Mouse (Mus musculus): ENCODE measurements around the gene Utp20.
"Not testable (repeated sequence)": the region's sequence is repeated elsewhere in the genome, so short reads cannot be mapped to it uniquely, and the experiment has no call there.

Utp20 gene

DNA sequence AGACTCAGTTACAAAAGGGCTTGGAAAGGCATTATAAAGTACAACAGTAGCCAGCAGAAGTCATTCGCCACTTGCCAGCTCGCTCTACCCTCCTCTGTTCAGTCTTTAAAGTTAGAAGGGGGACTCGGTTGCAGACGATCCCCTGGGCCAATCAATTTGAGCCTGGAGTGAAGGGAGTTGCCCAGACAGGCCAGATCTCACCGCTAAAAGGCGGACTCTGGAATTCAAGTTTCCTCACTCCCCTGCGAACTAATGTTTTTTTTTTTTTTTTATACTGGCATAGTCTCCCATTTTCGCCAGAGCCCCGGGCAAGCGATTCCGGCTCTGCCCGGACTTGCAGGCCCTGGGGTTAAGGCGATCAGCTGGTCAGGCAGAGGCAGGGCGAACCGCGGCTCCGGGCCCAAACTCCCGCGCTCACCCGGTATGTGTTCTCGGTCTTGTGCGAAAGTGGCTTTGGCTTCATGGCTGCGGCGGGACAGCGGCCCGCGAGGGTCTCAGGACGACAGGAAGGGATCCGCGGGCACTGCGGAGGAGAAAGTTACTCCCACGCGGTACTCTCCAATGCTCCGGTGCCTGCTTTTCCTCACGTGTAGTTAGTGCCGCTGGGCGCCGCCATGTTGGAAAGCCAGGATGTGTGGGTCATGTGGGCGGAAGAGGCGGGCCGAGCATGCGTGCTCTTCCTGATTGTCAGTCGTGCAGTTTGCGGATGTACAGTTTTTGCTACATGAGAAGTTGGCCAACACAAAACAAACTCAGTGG, at the start of gene Utp20:
Gene Utp20 (minus strand): TSS at position 617 of the 759 bp plus-strand sequence.
- peak; percentile 86 for DNase-seq (ENCODE audit: low read depth, low spot score)

DNA sequence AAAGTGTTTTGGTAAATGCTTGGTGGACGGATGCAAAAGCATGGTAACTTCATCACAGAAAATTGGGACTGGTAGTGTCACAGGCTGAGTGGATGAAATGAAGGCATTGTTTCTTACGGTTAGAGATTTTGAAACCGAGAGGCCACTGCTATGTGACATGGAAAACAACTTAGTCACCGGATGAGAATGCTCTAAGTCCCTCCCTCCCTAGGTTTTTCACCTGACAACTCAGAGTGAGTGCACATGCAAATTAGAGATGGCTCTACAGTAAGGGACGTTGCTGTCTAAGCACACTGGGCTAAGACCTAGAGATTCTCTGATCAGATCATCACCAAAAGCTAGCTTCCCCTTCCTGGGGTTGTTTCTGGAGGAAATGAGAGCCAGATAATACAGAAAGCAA, 48.3 kb upstream of the Utp20 start:
- DNase-seq (ENCODE audit: low read depth, low spot score) = no peak

DNA sequence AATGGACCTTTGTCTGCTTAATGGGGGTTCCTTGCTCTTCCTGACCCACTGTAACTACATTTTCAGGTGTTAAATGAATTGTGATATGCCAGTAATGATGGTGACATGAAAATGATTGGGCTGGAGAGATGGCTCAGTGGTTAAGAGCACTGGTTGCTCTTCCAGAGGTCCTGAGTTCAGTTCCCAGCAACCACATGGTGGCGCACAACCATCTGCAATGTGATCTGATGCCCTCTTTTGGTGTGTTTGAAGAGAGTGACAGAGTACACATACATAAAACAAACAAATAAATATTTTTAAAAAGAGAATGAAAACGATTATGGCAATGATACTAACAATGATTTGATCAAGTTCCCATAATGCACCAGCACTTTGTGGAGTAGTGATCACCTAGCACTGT, 39.4 kb upstream of the Utp20 start:
- DNase-seq (ENCODE audit: low read depth, low spot score) = no peak

DNA sequence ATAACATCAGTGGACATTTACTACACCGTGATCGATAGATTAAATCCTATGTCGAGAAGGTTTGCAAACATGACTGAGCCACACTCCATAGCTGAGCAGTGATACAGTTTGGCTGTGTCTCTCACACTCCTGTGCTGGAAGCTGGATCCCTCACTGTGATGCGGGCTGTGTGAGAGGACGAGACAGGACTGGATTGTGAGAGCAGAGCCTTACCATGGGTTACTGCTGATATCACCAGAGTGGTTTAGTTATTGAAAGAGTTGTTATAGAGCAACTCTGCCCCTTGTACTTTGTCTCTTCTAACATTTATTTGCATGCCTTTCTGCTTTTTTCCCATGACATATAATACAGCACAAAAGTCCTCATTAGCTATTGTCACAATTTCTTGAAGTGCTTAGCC, 35.7 kb upstream of the Utp20 start:
- DNase-seq (ENCODE audit: low read depth, low spot score) = no peak

DNA sequence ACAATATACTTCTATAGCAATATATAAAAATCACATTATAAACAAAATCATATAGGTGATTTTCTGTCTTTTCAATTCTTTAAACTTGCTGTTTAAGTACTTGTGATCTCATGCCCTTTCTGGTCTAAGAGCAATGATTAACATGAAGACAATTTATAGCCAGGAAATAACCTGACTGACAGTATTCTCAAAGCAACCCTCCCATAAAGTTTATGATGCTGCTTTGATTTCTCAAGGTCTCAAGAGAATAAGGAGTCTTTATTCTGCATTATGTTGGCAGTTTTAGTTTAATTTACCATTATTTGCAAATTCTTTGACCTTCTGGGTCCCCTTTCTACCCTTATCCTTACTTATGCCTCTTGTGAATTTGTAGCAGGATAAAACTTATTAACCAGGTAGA, 34.8 kb upstream of the Utp20 start:
- no peak for DNase-seq (ENCODE audit: low read depth, low spot score)

DNA sequence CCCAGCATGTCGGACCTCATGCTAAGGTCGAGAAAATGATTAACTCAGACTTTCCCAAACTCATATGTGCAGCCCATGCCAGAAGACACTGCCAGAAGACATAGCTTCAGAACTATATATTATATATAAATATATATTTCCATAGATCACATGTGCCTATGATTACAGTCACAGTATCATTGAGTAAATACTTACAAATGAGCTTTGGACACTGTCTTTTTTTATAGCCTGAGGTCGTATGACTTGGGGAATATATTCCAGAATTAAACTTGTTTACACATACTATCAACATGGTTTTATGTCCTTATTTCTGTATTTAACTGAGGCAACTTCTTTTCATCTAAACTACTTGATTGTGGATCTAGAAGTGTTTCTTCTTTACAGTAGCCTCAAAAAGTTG, 34.3 kb upstream of the Utp20 start:
- no peak for DNase-seq (ENCODE audit: low read depth, low spot score)

DNA sequence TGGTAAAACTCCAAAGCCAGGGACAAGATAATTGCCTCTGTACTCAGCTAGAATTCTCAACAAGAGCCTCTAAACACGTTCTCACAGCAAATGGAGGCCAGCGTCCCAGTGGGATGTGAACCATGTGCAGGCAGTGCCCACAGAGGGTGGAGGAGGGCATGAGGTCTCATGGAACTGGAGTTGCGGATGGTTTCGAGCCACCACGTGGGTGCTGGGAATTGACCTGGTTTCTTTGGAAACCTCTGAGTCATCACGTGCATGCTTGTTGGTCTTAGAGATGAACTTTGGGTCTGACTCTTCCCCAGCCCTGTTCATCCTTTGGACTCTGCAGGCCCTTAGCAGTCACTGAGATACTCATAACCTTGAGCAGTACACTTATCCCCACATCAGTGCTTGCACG, 26.7 kb upstream of the Utp20 start:
- DNase-seq (ENCODE audit: low read depth, low spot score) = no peak

DNA sequence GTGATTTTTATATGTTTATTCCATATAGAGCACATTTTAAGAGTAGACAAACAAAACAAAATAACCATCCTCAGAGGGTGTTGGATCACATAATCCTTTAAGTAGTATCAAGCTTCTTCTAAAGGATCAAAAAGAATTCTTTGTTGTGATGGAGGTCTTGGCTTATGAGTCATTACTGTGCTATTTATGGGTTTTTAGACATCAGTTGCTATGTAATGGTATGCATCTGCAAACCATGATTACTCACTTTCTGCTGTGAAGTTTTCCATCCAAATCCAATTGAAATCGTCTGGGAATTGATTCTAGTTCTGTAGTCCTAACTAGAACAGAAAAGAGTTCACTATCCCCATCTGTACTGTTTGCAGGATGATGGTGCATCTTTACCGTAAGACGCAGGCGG, 23.4 kb upstream of the Utp20 start:
- DNase-seq (ENCODE audit: low read depth, low spot score) = no peak

DNA sequence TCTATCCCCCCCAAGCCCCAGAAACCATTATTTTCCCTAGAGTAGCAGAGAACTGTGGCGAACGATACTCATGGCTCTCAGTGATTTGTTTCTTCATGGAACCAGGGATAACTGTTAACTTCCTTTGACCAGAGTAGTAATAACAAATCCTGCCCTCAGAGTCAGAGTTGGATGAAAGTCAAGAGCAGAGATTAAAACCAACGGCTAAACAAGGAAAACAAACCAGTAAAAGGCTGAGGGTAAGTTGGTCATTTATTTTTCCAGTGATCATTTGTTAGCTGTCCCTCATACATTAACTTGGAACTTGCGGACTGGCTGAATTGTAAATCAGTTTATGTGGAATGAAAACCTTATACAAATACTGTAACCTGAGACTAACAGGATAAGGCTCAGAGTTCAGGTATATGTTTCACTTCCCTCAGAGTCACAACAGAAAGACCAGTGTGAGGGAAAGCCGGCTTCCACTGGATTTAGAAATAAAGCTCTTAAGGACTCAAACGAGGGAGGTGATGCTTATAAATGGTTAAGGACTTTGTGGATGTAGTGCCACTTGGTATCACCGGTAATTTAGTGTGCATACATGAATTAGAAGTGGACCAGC, 22.4 kb upstream of the Utp20 start:
- DNase-seq (ENCODE audit: low read depth, low spot score) = no peak

DNA sequence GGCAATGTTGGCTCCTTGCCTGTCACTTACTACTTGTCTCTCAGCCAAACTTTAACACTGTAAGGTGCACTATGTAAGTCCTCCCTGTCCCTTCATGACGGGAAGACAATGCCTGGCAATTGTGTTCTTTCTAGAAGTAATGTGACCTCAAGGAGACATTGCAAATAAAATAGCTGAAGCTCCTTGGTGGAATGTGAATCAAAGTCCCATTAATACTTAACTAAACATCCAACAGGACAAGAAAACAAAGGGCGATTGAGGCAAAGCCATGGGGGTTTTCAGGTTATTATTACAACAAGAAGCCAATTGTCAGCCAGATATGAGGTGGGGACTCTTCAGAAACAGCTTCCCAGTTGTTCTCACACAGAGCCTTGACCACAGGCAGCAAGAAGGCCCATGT, 7.6 kb upstream of the Utp20 start:
- DNase-seq (ENCODE audit: low read depth, low spot score) = no peak

DNA sequence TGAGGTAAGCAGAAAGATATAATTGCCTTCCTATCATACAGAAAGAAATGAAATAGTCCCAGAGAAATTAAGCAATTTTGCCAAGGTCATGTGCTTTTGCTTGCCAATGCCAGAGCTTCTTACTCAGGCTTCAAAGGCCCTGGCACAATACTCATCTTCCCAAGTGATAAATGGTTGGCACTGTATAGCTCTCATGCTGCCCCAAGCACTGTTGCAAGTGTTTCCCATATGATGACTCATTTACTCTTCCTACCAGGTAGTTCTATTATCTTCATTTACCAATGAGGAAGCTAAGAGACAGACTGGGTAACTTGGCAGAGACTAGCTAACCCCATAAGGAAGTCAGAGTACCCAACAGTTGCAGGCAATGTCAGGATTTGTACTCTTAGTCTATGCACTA, 1.8 kb upstream of the Utp20 start:
- DNase-seq (ENCODE audit: low read depth, low spot score) = no peak

DNA sequence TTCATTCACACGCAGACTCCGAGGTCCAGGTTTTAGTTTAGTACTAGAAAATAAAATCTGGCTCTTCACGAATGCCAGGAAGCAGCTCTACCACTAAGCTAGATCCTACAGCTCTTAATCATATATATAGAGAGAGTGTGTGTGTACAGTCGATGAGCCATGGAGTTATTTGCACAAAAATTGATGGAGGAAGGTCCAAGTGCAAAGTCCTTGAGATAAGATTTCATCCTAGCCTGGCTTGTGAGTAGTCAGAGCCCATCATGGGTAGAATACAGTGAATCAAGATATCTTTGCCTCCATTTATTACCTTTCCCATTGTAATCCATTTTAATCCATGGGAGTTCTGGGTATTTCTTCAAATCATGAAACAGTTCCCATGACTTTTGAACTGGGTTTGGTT, 992 bp upstream of the Utp20 start:
- DNase-seq (ENCODE audit: low read depth, low spot score) = no peak

DNA sequence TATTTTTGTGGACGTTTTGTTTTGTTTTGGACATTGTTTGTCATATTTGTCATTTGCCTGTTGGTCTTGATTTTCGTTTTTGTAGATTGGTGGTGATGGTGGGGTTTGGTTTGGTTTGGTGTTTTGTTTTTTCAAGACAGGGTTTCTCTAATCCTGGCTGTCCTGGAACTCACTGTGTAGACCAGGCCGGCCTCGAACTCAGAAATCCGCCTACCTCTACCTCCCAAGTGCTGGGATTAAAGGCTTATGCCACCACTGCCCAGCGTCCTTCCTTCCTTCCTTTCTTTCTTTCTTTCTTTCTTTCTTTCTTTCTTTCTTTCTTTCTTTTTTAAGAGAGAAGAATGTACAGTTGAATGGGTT, 323 bp upstream of the Utp20 start:
- not testable (repeated sequence) for DNase-seq (ENCODE audit: low read depth, low spot score)

DNA sequence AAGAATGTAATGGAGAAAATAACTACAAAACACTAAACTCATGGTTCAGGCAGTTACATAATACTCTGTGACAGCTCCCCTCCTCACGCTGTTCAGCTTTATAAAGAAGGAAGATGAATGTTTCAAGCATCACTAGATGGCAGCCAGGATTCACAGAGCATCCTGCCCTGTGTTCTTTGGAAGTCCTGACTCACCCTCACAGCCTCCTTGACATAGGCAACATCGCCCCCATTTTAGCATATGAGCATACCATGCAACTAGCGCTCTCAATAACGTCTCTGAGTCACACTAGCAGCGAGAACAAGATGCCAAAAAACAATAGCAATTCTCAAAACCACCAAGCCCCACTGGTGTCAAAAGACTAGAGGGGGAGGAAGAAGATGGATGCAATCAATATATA, 9.3 kb downstream of the Utp20 start:
- no peak for DNase-seq (ENCODE audit: low read depth, low spot score)

DNA sequence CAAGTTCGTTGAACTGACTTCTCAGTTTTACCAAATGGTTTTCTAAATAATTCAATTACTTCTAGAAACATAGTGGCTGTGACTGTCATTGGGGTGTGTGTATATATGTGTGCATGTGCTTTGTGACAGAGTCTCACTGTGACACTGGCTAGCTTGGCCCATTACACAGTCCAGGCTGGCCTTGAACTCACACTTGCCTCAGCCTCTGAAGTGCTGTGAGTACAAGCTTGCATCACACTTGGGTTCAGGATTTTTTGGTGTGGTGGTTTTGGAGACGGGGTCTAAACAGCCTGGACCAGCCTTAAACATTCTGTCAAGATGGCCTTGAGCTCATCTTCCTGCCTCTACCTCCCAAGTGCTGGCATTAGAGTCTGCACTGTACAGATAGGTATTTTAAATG, 11.3 kb downstream of the Utp20 start:
- DNase-seq (ENCODE audit: low read depth, low spot score) = no peak

DNA sequence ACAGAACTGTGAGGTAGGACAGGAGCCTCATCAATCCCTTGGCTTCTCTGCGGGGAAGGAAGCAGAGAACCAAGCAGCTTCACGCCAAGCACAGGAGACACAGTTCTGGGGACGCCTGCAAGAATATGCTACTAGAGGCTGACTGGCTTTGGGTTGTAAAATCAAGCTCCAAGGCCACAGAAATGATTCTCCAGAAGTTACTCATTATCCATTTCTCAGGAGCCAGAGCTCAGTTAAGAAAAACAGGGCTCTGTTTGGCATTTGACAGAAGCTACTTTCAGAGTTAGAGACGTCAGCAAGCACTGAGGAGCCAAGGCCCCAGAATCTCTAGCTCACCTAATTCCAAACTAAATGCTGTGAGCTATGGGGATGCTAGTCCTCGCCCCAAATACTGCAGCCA, 14.9 kb downstream of the Utp20 start:
- DNase-seq (ENCODE audit: low read depth, low spot score) = no peak

DNA sequence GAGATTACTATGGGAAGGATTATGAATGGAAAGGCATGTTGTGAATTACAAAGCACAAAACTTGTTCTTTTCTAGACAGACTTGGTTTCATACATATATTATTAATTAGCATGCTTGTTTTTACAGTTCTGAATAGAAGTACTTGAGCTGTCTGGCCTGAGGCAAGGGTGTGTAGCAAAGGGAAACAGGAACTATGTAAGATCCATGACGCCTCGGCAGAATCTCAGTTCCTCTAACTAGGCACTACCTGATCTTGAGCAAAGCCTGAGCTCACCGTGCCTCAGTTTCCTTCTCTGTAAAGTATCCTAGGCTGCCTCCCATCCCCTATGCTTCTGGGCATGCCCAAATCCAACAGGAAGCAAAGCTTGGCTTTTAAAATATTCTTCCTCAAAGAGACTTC, 24.4 kb downstream of the Utp20 start:
- DNase-seq (ENCODE audit: low read depth, low spot score) = no peak

DNA sequence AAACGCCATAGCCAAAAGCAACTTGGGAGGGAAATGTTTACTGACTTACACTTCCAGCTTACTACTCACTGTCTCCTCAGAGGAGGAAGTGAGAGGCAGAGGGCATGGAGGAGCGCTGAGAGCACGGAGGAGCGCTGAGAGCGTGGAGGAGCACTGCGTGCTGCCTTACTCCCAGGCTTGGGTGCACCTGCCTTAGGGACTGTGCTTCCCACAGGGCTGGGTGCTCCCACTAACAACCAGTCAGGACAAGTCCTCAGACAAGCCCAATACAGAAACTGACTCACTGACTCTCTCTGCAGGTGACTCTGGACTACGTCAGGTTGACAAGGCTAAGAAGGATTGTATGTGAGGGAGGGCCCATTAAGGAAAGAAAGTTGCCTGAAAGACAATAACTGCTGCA, 27.2 kb downstream of the Utp20 start:
- no peak for DNase-seq (ENCODE audit: low read depth, low spot score)

DNA sequence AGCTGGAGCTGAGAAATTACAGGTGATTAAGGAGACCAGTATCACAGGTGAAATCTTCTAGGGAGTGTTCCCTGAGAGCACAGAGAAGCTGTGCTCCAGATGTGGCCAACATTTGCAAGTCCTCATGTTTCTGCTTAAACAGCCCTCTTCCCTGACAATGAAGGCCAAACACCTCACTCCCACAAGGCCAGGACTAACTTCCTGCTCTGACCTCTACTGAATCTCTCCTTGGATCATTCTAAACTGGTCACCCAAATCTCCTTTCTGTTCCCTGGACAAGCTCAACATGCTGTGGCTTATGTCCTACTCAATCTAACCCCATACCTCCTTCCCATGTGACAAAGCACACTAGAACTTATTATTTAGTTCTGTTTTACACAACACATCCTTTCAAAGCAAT, 29.2 kb downstream of the Utp20 start:
- DNase-seq (ENCODE audit: low read depth, low spot score) = no peak

DNA sequence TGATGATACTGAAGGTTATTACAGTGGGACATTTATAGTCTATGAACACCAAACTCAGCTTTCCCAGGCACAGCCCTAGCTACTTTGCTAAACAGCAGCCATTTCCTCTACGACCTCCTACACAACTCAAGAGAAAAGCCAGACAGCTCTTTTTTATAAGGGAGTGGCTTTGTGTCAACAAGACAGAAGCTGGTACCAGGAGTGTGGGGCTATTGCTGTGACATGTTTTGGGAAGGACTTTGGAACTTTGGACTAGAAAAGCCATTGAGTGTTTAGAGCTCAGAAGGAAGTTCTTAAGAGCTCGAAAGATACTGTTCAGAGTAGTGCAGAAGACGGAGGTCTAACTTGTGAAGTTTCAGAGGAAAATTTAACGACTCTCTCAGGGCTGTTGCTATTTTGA, 29.7 kb downstream of the Utp20 start:
- DNase-seq (ENCODE audit: low read depth, low spot score) = no peak

DNA sequence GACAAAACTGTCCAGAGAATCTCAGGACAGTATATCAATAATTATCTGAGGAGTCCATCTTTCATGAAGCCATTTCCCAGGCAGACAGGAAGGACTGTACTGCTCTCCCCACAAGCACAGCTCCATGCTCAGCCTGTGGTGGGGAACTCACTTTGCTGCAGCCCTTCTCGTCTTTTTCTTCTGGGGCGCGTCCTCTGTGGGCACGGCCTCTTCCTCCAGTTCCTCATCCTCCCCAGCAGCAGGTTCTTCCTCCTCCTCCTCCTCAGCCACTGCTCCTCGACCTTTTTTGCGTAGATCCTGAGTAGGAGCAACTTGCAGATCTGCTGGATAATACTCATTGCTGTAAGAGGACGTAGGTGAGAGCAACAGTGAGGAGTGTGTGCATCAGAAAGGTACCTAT, 31.4 kb downstream of the Utp20 start:
- DNase-seq (ENCODE audit: low read depth, low spot score) = no peak

DNA sequence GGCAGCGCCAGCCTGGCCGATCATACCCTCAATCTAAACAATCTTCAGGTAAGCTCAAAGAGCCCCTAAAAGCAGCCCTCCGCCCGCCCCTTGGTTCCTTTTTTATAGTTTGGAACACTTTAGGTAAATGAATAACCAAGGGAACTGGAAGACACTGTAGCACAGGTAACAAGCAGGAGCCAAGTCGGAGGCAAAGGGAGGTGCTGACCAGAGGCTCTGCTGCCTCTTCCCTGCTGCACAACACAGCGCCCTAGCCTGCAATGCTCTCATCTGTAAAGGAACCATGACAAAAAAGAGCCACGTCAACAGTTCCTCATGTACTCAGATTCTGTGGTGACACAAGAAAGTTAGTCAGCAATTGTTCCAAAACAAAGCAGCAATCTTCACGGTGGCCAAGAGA, 32.0 kb downstream of the Utp20 start:
- no peak for DNase-seq (ENCODE audit: low read depth, low spot score)

DNA sequence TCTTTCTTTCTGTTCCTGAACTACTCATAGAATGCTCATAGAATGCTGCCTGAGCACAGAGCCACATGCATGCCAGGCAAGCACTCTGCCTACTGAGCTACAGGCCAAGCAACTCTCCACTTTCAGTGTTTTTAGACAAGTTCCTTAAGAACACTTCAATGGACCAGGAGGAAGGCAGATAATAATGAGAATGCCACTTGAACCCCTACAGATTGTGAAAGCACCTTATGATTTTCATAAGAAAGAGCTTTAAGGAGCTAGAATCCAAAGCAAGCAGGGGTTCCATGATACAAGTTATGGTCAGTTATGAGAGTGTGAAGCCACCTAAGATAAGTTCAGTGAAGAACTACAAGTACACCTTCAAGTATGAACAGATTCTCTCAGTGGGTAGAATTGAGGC, 32.9 kb downstream of the Utp20 start:
- DNase-seq (ENCODE audit: low read depth, low spot score) = no peak

DNA sequence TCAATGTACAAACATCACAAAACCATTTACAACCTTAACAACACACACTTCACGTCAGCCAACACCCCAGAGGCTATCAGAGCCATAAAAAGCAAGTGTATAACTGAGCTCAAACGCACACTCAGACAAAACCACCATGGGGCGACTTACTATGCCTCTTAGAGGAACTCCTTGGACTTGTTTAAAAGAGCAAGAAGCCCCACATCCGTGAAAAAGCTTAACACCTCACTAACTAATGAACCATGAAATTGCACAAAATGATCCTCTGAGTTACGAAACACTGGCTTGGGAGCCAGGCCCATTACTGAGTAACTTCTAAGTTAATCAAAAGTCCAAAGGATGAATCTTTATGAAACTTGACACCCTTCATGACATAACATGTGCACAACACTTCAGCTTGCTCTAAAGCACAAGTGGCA, 42.1 kb downstream of the Utp20 start:
- DNase-seq (ENCODE audit: low read depth, low spot score) = no peak
